Mouse (Mus musculus) CH12.LX (cell line): ENCODE results near the gene Trim62. TPM values are rescaled to one million over a fixed set of nuclear protein-coding genes. Genes with fewer than 3 reads are reported as not detected.

Source experiments
- DNase-seq: peaks from one replicate; pipeline ENCODE4 v3.0.0-alpha.2; 2013; ENCODE audit errors: extremely low read depth
- H3K27ac ChIP-seq: 2 replicates; pipeline ENCODE4 v1.5.1; 2012; ENCODE audit warnings: low read depth, mild to moderate bottlenecking, control low read depth, moderate library complexity; ENCODE audit not compliant: insufficient read depth
- H3K27me3 ChIP-seq: replicated peaks from 2 replicates; pipeline ENCODE3; 2012; ENCODE audit warnings: inconsistent platforms
- H3K36me3 ChIP-seq, 2 experiments: replicated peaks in 1 of 2; 2 replicates each; pipeline versions ENCODE3 to v1.6.1; 2012; ENCODE audit warnings: inconsistent platforms in 1 of 2, low read length in 1 of 2, mild to moderate bottlenecking in 1 of 2, mixed read lengths in 1 of 2, moderate library complexity in 1 of 2; ENCODE audit not compliant: control insufficient read depth in 1 of 2, insufficient read depth in 1 of 2
- H3K4me1 ChIP-seq, 2 experiments: 2 replicates each; pipeline ENCODE4 v1.6.1; 2012; ENCODE audit warnings: inconsistent platforms in 1 of 2, moderate library complexity in 1 of 2; ENCODE audit not compliant: insufficient read depth in 2 of 2, control insufficient read depth in 1 of 2
- H3K4me2 ChIP-seq: 2 replicates; pipeline ENCODE4 v1.6.1; 2012; ENCODE audit warnings: low read depth, mild to moderate bottlenecking, control low read depth; ENCODE audit not compliant: poor library complexity, insufficient read depth, severe bottlenecking
- H3K4me3 ChIP-seq, 3 experiments: fragments of 150-350 bp in 1 of 3; sonication (generic) in 1 of 3; replicated peaks in 1 of 3; 2 replicates each; pipeline versions ENCODE3 to v1.5.1; 2011 to 2012; ENCODE audit warnings: low read depth in 2 of 3, low read length in 2 of 3, mild to moderate bottlenecking in 2 of 3, moderate library complexity in 2 of 3, control low read depth in 1 of 3, improper control_type of control experiment in 1 of 3, inconsistent platforms in 1 of 3, mixed read lengths in 1 of 3; ENCODE audit not compliant: poor library complexity in 1 of 3
- H3K79me2 ChIP-seq: replicated peaks from 2 replicates; pipeline ENCODE4 v1.6.1; 2012; ENCODE audit warnings: mild to moderate bottlenecking, moderate library complexity; ENCODE audit not compliant: control insufficient read depth, poor library complexity, insufficient read depth, severe bottlenecking; ENCODE audit errors: extremely low read depth
- H3K9ac ChIP-seq: 2 replicates; pipeline ENCODE4 v1.6.1; 2012; ENCODE audit warnings: low read depth, mild to moderate bottlenecking, control low read depth, moderate library complexity; ENCODE audit not compliant: insufficient read depth
- H3K9me3 ChIP-seq: replicated peaks from 2 replicates; pipeline ENCODE3; 2012; ENCODE audit warnings: low read length, inconsistent platforms, mixed read lengths
- BHLHE40 ChIP-seq: IDR thresholded peaks from 2 replicates; pipeline ENCODE4 v1.6.1; 2011; ENCODE audit warnings: mild to moderate bottlenecking, low read depth, low read length, improper control_type of control experiment
- CHD1 ChIP-seq: IDR thresholded peaks from 2 replicates; pipeline ENCODE4 v1.6.1; 2012; ENCODE audit warnings: low read depth, low read length, improper control_type of control experiment, inconsistent platforms
- CHD2 ChIP-seq: IDR thresholded peaks from 2 replicates; pipeline ENCODE4 v1.6.1; 2011; ENCODE audit warnings: low read length, improper control_type of control experiment
- CTCF ChIP-seq, 2 experiments: IDR thresholded peaks in 1 of 2; conservative IDR thresholded peaks in 1 of 2; 2 replicates each; pipeline ENCODE4 v1.5.1; 2011 to 2012; ENCODE audit warnings: low read depth in 2 of 2, low read length in 2 of 2, improper control_type of control experiment in 1 of 2, inconsistent platforms in 1 of 2, mild to moderate bottlenecking in 1 of 2, moderate library complexity in 1 of 2
- E2F4 ChIP-seq: IDR thresholded peaks from 2 replicates; pipeline ENCODE4 v1.6.1; 2011; ENCODE audit warnings: low read depth, low read length, improper control_type of control experiment; ENCODE audit not compliant: insufficient replicate concordance
- ELF1 ChIP-seq: IDR thresholded peaks from 2 replicates; pipeline ENCODE4 v1.6.1; 2014; ENCODE audit warnings: low read depth, mild to moderate bottlenecking, inconsistent platforms, low read length, improper control_type of control experiment
- EP300 ChIP-seq: IDR thresholded peaks from 2 replicates; pipeline ENCODE4 v1.6.1; 2011; ENCODE audit warnings: low read length, improper control_type of control experiment
- ETS1 ChIP-seq: conservative IDR thresholded peaks from 2 replicates; pipeline ENCODE4 v1.6.1; 2012; ENCODE audit warnings: low read depth, mild to moderate bottlenecking, inconsistent platforms, low read length, improper control_type of control experiment, moderate library complexity
- GABPA ChIP-seq: IDR thresholded peaks from 2 replicates; pipeline ENCODE4 v1.6.1; 2012; ENCODE audit warnings: low read depth, low read length, improper control_type of control experiment, inconsistent platforms; ENCODE audit not compliant: insufficient replicate concordance
- HCFC1 ChIP-seq: IDR thresholded peaks from 2 replicates; pipeline ENCODE4 v1.6.1; 2012; ENCODE audit warnings: low read depth, mild to moderate bottlenecking, inconsistent platforms, low read length, improper control_type of control experiment
- JUN ChIP-seq: IDR thresholded peaks from 2 replicates; pipeline ENCODE4 v1.6.1; 2011; ENCODE audit warnings: low read depth, mild to moderate bottlenecking, low read length, improper control_type of control experiment, moderate library complexity; ENCODE audit not compliant: insufficient read depth
- JUND ChIP-seq: conservative IDR thresholded peaks from 2 replicates; pipeline ENCODE4 v1.6.1; 2011; ENCODE audit warnings: low read depth, low read length, improper control_type of control experiment
- KAT2A ChIP-seq: IDR thresholded peaks from 2 replicates; pipeline ENCODE4 v1.6.1; 2012; ENCODE audit warnings: low read length, improper control_type of control experiment, inconsistent platforms; ENCODE audit not compliant: insufficient replicate concordance
- MAFK ChIP-seq: IDR thresholded peaks from 2 replicates; pipeline ENCODE4 v1.6.1; 2011; ENCODE audit warnings: low read length, improper control_type of control experiment; ENCODE audit not compliant: insufficient replicate concordance
- MAX ChIP-seq: IDR thresholded peaks from 2 replicates; pipeline ENCODE4 v1.6.1; 2011; ENCODE audit warnings: low read length, improper control_type of control experiment
- MAZ ChIP-seq: IDR thresholded peaks from 2 replicates; pipeline ENCODE4 v1.6.1; 2012; ENCODE audit warnings: low read depth, mild to moderate bottlenecking, inconsistent platforms, low read length, improper control_type of control experiment, moderate library complexity
- MEF2A ChIP-seq: IDR thresholded peaks from 2 replicates; pipeline ENCODE4 v1.6.1; 2014; ENCODE audit warnings: low read depth, mild to moderate bottlenecking, inconsistent platforms, low read length, improper control_type of control experiment, borderline replicate concordance
- NELFE ChIP-seq: IDR thresholded peaks from 2 replicates; pipeline ENCODE4 v1.6.1; 2011; ENCODE audit warnings: low read depth, low read length, improper control_type of control experiment
- NRF1 ChIP-seq: IDR thresholded peaks from 2 replicates; pipeline ENCODE4 v1.6.1; 2014; ENCODE audit warnings: low read depth, mild to moderate bottlenecking, inconsistent platforms, low read length, improper control_type of control experiment, moderate library complexity
- PAX5 ChIP-seq: IDR thresholded peaks from 2 replicates; pipeline ENCODE4 v1.6.1; 2012; ENCODE audit warnings: low read length, inconsistent platforms, mixed read lengths
- POLR2AphosphoS2 ChIP-seq: IDR thresholded peaks from 2 replicates; pipeline ENCODE4 v1.6.1; 2011; ENCODE audit warnings: low read depth, low read length, improper control_type of control experiment
- RAD21 ChIP-seq: IDR thresholded peaks from 2 replicates; pipeline ENCODE4 v1.6.1; 2011; ENCODE audit warnings: low read depth, mild to moderate bottlenecking, low read length, improper control_type of control experiment, moderate library complexity
- RCOR1 ChIP-seq: conservative IDR thresholded peaks from 2 replicates; pipeline ENCODE4 v1.6.1; 2012; ENCODE audit warnings: low read depth, mild to moderate bottlenecking, inconsistent platforms, low read length, improper control_type of control experiment
- SIN3A ChIP-seq: IDR thresholded peaks from 2 replicates; pipeline ENCODE4 v1.6.1; 2012; ENCODE audit warnings: low read length, improper control_type of control experiment, inconsistent platforms
- SMC3 ChIP-seq: IDR thresholded peaks from 2 replicates; pipeline ENCODE4 v1.6.1; 2011; ENCODE audit warnings: low read depth, low read length, improper control_type of control experiment
- TBP ChIP-seq: conservative IDR thresholded peaks from 2 replicates; pipeline ENCODE4 v1.6.1; 2011; ENCODE audit warnings: low read depth, low read length, improper control_type of control experiment
- TCF12 ChIP-seq: IDR thresholded peaks from 2 replicates; pipeline ENCODE4 v1.6.1; 2014; ENCODE audit warnings: low read depth, mild to moderate bottlenecking, inconsistent platforms, low read length, improper control_type of control experiment
- UBTF ChIP-seq: IDR thresholded peaks from 2 replicates; pipeline ENCODE4 v1.6.1; 2012; ENCODE audit warnings: low read depth, mild to moderate bottlenecking, inconsistent platforms, low read length, improper control_type of control experiment, moderate library complexity
- USF1 ChIP-seq: IDR thresholded peaks from 2 replicates; pipeline ENCODE4 v1.6.1; 2014; ENCODE audit warnings: low read depth, mild to moderate bottlenecking, inconsistent platforms, low read length, improper control_type of control experiment
- USF2 ChIP-seq: conservative IDR thresholded peaks from 2 replicates; pipeline ENCODE4 v1.6.1; 2011; ENCODE audit warnings: low read depth, low read length, improper control_type of control experiment
- ZC3H11A ChIP-seq: IDR thresholded peaks from 2 replicates; pipeline ENCODE4 v1.6.1; 2012; ENCODE audit warnings: low read depth, mild to moderate bottlenecking, inconsistent platforms, low read length, improper control_type of control experiment
- ZKSCAN1 ChIP-seq: IDR thresholded peaks from 2 replicates; pipeline ENCODE4 v1.6.1; 2012; ENCODE audit warnings: low read depth, inconsistent platforms, low read length, improper control_type of control experiment, borderline replicate concordance
- ZMIZ1 ChIP-seq: IDR thresholded peaks from 2 replicates; pipeline ENCODE4 v1.6.1; 2012; ENCODE audit warnings: low read depth, mild to moderate bottlenecking, inconsistent platforms, low read length, improper control_type of control experiment
- ZNF384 ChIP-seq: IDR thresholded peaks from 2 replicates; pipeline ENCODE4 v1.6.1; 2012; ENCODE audit warnings: low read depth, low read length, improper control_type of control experiment, inconsistent platforms
- dilution Hi-C: fragments of 300-500 bp; cut with MboI; formaldehyde crosslinking; loops from 2 replicates; pipeline ENCODE4 v1.14.3; 2020; ENCODE audit warnings: low sequenced_read_pairs; ENCODE audit not compliant: extremely low pct_unique_long_range_greater_than_20kb, extremely low pct_ligation_motif_present
- in situ Hi-C: fragments of 300-500 bp; cut with MboI; formaldehyde crosslinking; loops from 3 replicates; pipeline ENCODE4 v1.14.3; 2019; ENCODE audit warnings: low sequenced_read_pairs, low pct_ligation_motif_present, low pct_unique_long_range_greater_than_20kb, mixed read lengths
- polyA plus RNA-seq: library from polyadenylated mRNA; unstranded; fragments of >175 nt; gene quantifications from 2 replicates; pipeline ENCODE4 v1.2.1, GENCODE M21; 2012; ENCODE audit warnings: low read depth; ENCODE audit not compliant: insufficient read length
- total RNA-seq, 2 experiments: library from RNA; depleted of rRNA; stranded (reverse); fragments of 300-350 nt in 1 of 2; fragments of >200 nt in 1 of 2; gene quantifications; 2 replicates each; pipeline ENCODE4 v1.2.3; 2012 to 2014

Trim62 gene
- total and polyA plus RNA-seq, 3 experiments = 0.40 to 2.7 (median 0.98) TPM

- dilution Hi-C loops = no loop called here
- DNase-seq = peak; percentile 65
- TF ChIP-seq USF1 (no peak), KAT2A (no peak), ZC3H11A (no peak), SIN3A (no peak), CHD1 (no peak), ZMIZ1 (no peak), E2F4 (no peak), ELF1 (no peak), ZNF384 (no peak), TBP (no peak), SMC3 (peak; percentile 76), RAD21 (peak; percentile 70), NELFE (no peak), POLR2AphosphoS2 (no peak), BHLHE40 (peak; percentile 75), HCFC1 (no peak), RCOR1 (no peak), USF2 (no peak), EP300 (no peak), UBTF (no peak), JUND (no peak), PAX5 (no peak), ZKSCAN1 (no peak), GABPA (no peak), TCF12 (no peak), MEF2A (no peak), CTCF (conservative IDR thresholded peaks at IDR 0.05 in 1 of 2, IDR thresholded peaks at IDR 0.05 in 1 of 2; ENCODE audit: low read depth in 2 of 2, low read length in 2 of 2) (peak; percentile 86 to 96), MAX (no peak), CHD2 (no peak), ETS1 (no peak), JUN (no peak), MAZ (no peak), NRF1 (no peak), MAFK (no peak)
- H3K36me3 ChIP-seq = no peaks in the 10 kb centered on the region
- H3K4me3 ChIP-seq = no peak overlapping the region
- H3K9ac ChIP-seq = no peak overlapping the region
- H3K9me3 ChIP-seq = no peaks in the 10 kb centered on the region
- H3K4me2 ChIP-seq = no peak overlapping the region
- no peaks in the 10 kb centered on the region for H3K79me2 ChIP-seq
- in situ Hi-C loops = loop anchor here (10.0 kb wide), 1 partner anchor 233 kb away; no protein-coding TSS in a partner anchor
- peaks cover 0 to 8% of the 10 kb centered on the region in 2 experiments; a peak in 1 of 4 replicates for H3K4me1 ChIP-seq
- peaks cover 14% of the 10 kb centered on the region for H3K27me3 ChIP-seq
- no peak overlapping the region for H3K27ac ChIP-seq
Observed at GRCm38 (mm10) chr4:128948137-128948674, 64.8 kb downstream of the Trim62 start.
